Mouse (Mus musculus): Measurements from ENCODE around the gene Ccdc172. TPM values are rescaled to one million over a fixed set of nuclear protein-coding genes. Genes with fewer than 3 reads are reported as not detected.

Ccdc172 gene
- polyA plus RNA-seq (2012; rRNA removed) (not detected in 2 replicates), polyA plus RNA-seq (2014; fragmentation: Nextera tagmentation; extraction: Ambion mirVana) (not detected in 2 replicates)

DNA sequence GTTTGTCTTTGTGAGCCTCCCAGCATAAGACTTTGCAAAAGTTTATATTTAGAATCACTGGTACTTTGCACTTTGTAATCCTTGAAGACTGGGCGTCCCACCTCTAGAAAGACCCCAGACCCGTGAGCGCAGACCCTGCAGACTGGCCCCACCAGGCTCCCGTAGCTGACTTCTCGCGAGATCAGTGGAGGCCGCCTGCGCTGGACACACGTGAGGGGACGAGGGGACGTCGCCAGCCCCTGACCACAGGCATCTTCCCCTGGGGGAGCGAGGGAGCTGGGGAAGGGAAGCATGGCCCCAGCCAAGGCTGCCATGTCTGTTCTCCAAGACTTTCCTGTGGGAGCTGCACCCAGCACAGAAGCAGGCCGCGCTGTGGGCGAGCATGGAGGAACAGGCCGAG, at the start of gene Ccdc172:
Gene Ccdc172 (plus strand): TSS at position 176 of the 400 bp plus-strand sequence.
- H3K4me2 ChIP-seq (ENCODE audit: low read depth) = no peak within 1 kb of the TSS
- no peak for ATAC-seq (ENCODE audit: insufficient read depth)

DNA sequence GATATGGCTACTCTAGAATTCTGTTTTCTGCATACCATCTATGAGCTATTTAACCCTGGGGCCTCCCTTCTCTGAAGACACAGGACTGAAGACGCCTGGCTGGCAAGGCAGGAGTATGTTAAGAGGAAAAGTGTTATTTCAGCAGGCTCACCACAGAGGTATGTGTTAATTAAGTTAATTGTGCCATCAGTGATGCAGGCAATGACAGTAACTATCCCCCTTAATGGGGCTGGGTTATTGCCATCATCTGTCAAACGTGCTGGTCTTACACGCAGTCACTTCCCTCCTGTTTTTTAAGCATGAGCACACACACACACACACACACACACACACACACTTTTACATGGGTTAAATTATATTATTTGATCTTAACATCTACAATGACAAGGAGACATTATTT, 48.0 kb upstream of the Ccdc172 start:
- no peak overlapping the region for H3K4me3 ChIP-seq (ENCODE audit: insufficient read depth in 1 of 2, low read depth in 2 of 2, low read length in 2 of 2)
- TF ChIP-seq CTCF (IDR thresholded peaks at IDR 0.05; ENCODE audit: low read depth) (no peak), EP300 (IDR thresholded peaks at IDR 0.05; ENCODE audit: low read depth) (no peak)
- no peaks in the 10 kb centered on the region for H3K9me3 ChIP-seq (ENCODE audit: control insufficient read depth, low read length)
- no peak overlapping the region for H3K27ac ChIP-seq
- H3K9ac ChIP-seq (replicated peaks) = no peak overlapping the region
- H3K4me1 ChIP-seq (replicated peaks; ENCODE audit: control insufficient read depth in 2 of 2, insufficient read depth in 2 of 2, low read length in 1 of 2) = no peaks in the 10 kb centered on the region
- 41% methylated on average over 3 of the region's 3 CpGs for WGBS (ENCODE audit: insufficient replicate concordance)
- no peak overlapping the region for H3K4me2 ChIP-seq (ENCODE audit: low read depth)
- H3K36me3 ChIP-seq (replicated peaks; ENCODE audit: control insufficient read depth, insufficient read depth, low read depth) = no peaks in the 10 kb centered on the region
- ATAC-seq (ENCODE audit: insufficient read depth) (no peak), DNase-seq (ENCODE audit: low read depth in 3 of 3, low spot score in 3 of 3) (no peak)
- H3K27me3 ChIP-seq (ENCODE audit: control insufficient read depth, insufficient read depth, low read length) = no peaks in the 10 kb centered on the region

More for the DNA sequence above, at the start of gene Ccdc172:
- TF ChIP-seq EP300 (IDR thresholded peaks at IDR 0.05; ENCODE audit: low read depth) (no peak), CTCF (IDR thresholded peaks at IDR 0.05; ENCODE audit: low read depth) (no peak)
- no peaks in the 10 kb centered on the region for H3K27me3 ChIP-seq (ENCODE audit: control insufficient read depth, insufficient read depth, low read length)
- H3K4me3 ChIP-seq (ENCODE audit: insufficient read depth in 1 of 2, low read depth in 2 of 2, low read length in 2 of 2) = no peak within 1 kb of the TSS
- no peaks in the 10 kb centered on the region for H3K4me1 ChIP-seq (replicated peaks; ENCODE audit: control insufficient read depth in 2 of 2, insufficient read depth in 2 of 2, low read length in 1 of 2)
- WGBS (ENCODE audit: insufficient replicate concordance) = 73% methylated on average over 17 of the region's 17 CpGs
- no peak within 1 kb of the TSS for H3K9ac ChIP-seq (replicated peaks)
- H3K36me3 ChIP-seq (replicated peaks; ENCODE audit: control insufficient read depth, insufficient read depth, low read depth) = no peaks in the 10 kb centered on the region
- DNase-seq (ENCODE audit: low read depth in 3 of 3, low spot score in 3 of 3) = no peak
- no peaks in the 10 kb centered on the region for H3K9me3 ChIP-seq (ENCODE audit: control insufficient read depth, low read length)
- H3K27ac ChIP-seq = no peak within 1 kb of the TSS

GRCm38 (mm10) chr19:58468331-58468730, 43.5 kb upstream of the Ccdc172 start:
- H3K4me1 ChIP-seq (replicated peaks; ENCODE audit: control insufficient read depth in 2 of 2, insufficient read depth in 2 of 2, low read length in 1 of 2) = no peaks in the 10 kb centered on the region
- H3K36me3 ChIP-seq (replicated peaks; ENCODE audit: control insufficient read depth, insufficient read depth, low read depth) = no peaks in the 10 kb centered on the region
- no peak overlapping the region for H3K27ac ChIP-seq
- TF ChIP-seq EP300 (IDR thresholded peaks at IDR 0.05; ENCODE audit: low read depth) (no peak), CTCF (IDR thresholded peaks at IDR 0.05; ENCODE audit: low read depth) (no peak)
- 12% methylated on average over 2 of the region's 2 CpGs for WGBS (ENCODE audit: insufficient replicate concordance)
- H3K4me2 ChIP-seq (ENCODE audit: low read depth) = no peak overlapping the region
- H3K27me3 ChIP-seq (ENCODE audit: control insufficient read depth, insufficient read depth, low read length) = no peaks in the 10 kb centered on the region
- no peaks in the 10 kb centered on the region for H3K9me3 ChIP-seq (ENCODE audit: control insufficient read depth, low read length)
- no peak overlapping the region for H3K4me3 ChIP-seq (ENCODE audit: insufficient read depth in 1 of 2, low read depth in 2 of 2, low read length in 2 of 2)
- H3K9ac ChIP-seq (replicated peaks) = no peak overlapping the region
- no peak for ATAC-seq (ENCODE audit: insufficient read depth)
- DNase-seq (ENCODE audit: low read depth in 3 of 3, low spot score in 3 of 3) = no peak

- Histone ChIP-seq H3K4me1 (replicated peaks; ENCODE audit: control insufficient read depth in 2 of 2, insufficient read depth in 2 of 2, low read length in 1 of 2) (no peaks in the 10 kb centered on the region), H3K36me3 (replicated peaks; ENCODE audit: control insufficient read depth, insufficient read depth, low read depth) (no peaks in the 10 kb centered on the region), H3K9me3 (ENCODE audit: control insufficient read depth, low read length) (no peaks in the 10 kb centered on the region), H3K4me3 (ENCODE audit: insufficient read depth in 1 of 2, low read depth in 2 of 2, low read length in 2 of 2) (no peak overlapping the region), H3K27me3 (ENCODE audit: control insufficient read depth, insufficient read depth, low read length) (no peaks in the 10 kb centered on the region), H3K4me2 (ENCODE audit: low read depth) (no peak overlapping the region), H3K9ac (replicated peaks) (no peak overlapping the region), H3K27ac (no peak overlapping the region)
- DNase-seq (ENCODE audit: low read depth in 3 of 3, low spot score in 3 of 3) = peak in 2 of 3 experiments; percentile 28 to 30
- no peak for TF ChIP-seq EP300 (IDR thresholded peaks at IDR 0.05; ENCODE audit: low read depth)
- peak; percentile 70 for TF ChIP-seq CTCF (IDR thresholded peaks at IDR 0.05; ENCODE audit: low read depth)
- ATAC-seq (ENCODE audit: insufficient read depth) = no peak
- 16% methylated on average over 12 of the region's 12 CpGs for WGBS (ENCODE audit: insufficient replicate concordance)
These were observed 42.4 kb upstream of the Ccdc172 start for GRCm38 (mm10) chr19:58469421-58469820.

DNA sequence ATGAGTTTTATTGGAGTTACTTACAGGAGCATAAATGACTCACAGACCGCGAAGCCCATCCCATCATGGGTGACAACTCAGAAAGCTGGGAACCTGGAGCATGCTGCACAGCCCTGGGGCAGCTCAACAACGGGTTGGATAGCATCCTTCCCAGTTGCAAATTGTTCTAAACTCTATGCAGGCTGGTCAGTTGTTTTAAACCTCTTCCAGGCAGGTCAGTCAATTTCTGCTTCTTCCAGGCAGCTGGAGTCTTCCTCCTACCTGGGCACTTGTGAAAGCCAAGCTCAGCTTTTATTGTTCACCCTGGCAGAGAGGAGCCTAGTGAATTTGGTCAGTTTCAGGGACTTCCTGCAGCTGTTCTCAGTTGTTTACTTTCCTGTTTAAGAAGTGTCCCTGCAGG, 37.5 kb upstream of the Ccdc172 start:
- DNase-seq (ENCODE audit: low read depth in 3 of 3, low spot score in 3 of 3) (no peak), ATAC-seq (ENCODE audit: insufficient read depth) (no peak)
- TF ChIP-seq CTCF (IDR thresholded peaks at IDR 0.05; ENCODE audit: low read depth) = no peak
- no peak for TF ChIP-seq EP300 (IDR thresholded peaks at IDR 0.05; ENCODE audit: low read depth)
- Histone ChIP-seq H3K4me1 (replicated peaks; ENCODE audit: control insufficient read depth in 2 of 2, insufficient read depth in 2 of 2, low read length in 1 of 2) (no peaks in the 10 kb centered on the region), H3K27me3 (ENCODE audit: control insufficient read depth, insufficient read depth, low read length) (no peaks in the 10 kb centered on the region), H3K9ac (replicated peaks) (no peak overlapping the region), H3K36me3 (replicated peaks; ENCODE audit: control insufficient read depth, insufficient read depth, low read depth) (no peaks in the 10 kb centered on the region), H3K4me3 (ENCODE audit: insufficient read depth in 1 of 2, low read depth in 2 of 2, low read length in 2 of 2) (no peak overlapping the region), H3K27ac (no peak overlapping the region), H3K9me3 (ENCODE audit: control insufficient read depth, low read length) (no peaks in the 10 kb centered on the region), H3K4me2 (ENCODE audit: low read depth) (no peak overlapping the region)
- 51% methylated on average over 3 of the region's 3 CpGs for WGBS (ENCODE audit: insufficient replicate concordance)

All from liver, embryonic 14.5 days (tissue).